Mouse (Mus musculus) embryo, embryonic 10.5 days (tissue): ENCODE measurements around the gene Kcnk6.
A peak's percentile ranks its signal among the peaks of the same experiment; 100 is the strongest.
"Not testable (repeated sequence)": the region's sequence is repeated elsewhere in the genome, so short reads cannot be mapped to it uniquely, and the experiment has no call there.

ENCODE experiments used
- DNase-seq: peaks from one replicate; pipeline ENCODE4 v3.0.0-alpha.2; 2015; ENCODE audit warnings: low spot score

Kcnk6 gene

GRCm38 (mm10) chr7:29246619-29247313 lies 14.5 kb upstream of the Kcnk6 start:
- DNase-seq: no peak

- no peak for DNase-seq
Measured at GRCm38 (mm10) chr7:29246015-29246414, 13.7 kb upstream of the Kcnk6 start.

GRCm38 (mm10) chr7:29244732-29245416 lies 12.6 kb upstream of the Kcnk6 start:
- DNase-seq: no peak

DNA sequence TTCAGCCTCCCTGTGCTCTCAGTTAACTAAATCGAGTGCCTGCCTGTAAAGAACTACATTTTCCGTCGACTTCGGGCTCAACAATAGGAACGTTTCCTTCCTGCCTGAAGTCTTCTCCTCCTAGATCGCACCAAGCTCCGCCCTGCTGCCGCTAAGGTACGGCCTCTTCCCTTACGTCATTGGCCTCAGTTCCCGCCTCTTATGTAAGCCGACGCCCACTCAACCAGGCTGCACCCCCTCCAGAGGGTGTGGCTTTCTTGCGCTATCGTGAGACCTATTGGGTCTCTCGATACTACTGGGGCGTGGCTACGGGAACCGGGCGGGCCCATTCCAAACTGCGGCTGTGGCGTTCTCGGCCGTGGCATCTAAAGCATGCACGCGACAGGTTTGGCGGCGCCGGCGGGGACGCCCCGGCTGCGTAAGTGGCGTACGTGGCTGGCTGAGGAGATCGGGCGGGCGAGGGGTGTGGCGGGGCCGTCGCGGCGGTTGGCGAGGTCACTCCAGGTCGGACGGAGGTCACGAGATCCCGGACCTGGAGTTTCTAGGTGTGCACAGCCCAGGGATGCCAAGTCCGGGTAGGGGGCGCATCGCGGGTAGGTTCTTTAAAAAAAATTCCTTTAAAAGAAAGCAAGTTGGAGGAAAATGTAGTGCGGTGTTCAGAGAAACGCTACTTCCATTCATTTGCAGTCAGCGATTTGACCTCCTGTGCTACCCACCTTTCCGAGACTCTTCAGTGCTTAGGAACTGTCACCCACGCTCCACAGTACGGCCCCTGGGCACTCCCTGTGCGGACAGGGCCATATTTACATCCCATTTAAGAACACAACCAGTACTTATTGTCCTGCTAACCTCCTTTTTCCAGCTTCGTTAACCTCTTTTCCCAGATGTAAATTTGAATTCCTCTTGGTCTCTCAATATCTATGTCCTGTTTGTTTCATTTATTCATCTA lies 6.0 kb upstream of the Kcnk6 start, which contains the start of gene Yif1b:
Gene Yif1b (plus strand): TSS at position 311 of the 949 bp plus-strand sequence.
- peak; percentile 100 for DNase-seq

- DNase-seq: not testable (repeated sequence)
Measured at GRCm38 (mm10) chr7:29237596-29237995, 5.3 kb upstream of the Kcnk6 start.

DNA sequence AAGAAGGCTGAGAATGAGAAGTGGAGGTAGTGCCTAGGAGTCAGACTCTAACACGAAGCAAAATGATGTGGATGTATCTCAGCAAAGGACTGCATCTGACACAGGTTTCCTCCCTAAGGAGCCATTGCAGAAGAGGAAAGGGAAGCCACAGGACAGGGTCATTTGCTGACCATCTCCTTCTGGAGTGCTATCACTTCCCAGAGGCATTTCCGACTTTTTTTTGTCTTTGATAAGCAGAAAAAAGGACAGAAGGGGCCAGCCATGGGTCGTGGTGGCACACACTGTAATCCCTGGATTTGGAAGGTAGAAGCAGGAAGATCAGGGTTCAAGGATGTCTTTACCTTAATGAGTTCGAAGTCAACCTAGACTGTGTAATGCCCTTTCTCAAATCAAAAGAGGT lies 4.3 kb upstream of the Kcnk6 start:
- DNase-seq: no peak

GRCm38 (mm10) chr7:29234661-29235060 lies 2.3 kb upstream of the Kcnk6 start:
- DNase-seq: no peak

DNA sequence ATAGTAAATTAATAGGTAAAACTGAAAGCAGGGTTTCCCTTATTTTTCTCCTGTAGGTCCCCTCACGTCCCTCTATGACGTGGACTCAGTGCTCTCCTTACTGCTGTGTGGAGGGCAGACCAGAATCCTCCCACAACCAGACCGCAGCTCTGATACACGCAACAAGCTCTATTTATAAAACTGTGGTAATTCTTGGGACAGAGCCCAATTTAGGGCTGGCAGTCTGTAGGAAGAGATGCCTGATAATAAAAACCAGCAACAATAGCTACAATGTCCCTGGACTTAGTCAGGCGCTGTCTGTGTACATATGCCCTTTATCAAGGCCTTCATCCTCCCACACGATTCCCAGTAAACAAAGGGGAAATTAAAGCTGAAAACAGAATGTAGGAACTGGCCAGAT lies 1.4 kb upstream of the Kcnk6 start:
- no peak for DNase-seq

DNA sequence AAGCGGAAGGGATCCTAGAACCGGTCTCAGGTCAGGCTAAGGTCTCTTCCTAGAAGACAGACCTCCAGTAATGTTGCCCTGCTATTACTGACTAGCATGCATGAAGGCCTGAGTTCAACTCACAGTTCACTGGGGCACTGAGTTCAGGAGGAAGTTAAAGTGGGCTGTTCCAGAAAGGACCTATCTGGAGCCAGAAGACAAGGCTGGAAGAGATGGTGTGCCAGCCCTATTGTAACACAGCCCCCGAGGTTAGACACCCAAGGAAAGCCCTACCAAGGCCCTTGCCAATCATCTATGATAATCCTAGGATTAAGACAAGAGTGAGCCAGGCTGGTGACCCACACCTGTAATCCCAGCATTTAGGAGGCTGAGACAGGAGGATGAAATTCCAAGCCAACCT lies 798 bp downstream of the Kcnk6 start:
- no peak for DNase-seq

- no peak for DNase-seq
Measured at GRCm38 (mm10) chr7:29230560-29230959, 1.8 kb downstream of the Kcnk6 start.

- DNase-seq: no peak
Measured at GRCm38 (mm10) chr7:29228202-29228601, 4.1 kb downstream of the Kcnk6 start.

- DNase-seq: no peak
Measured at GRCm38 (mm10) chr7:29225520-29225919, 6.8 kb downstream of the Kcnk6 start.

DNA sequence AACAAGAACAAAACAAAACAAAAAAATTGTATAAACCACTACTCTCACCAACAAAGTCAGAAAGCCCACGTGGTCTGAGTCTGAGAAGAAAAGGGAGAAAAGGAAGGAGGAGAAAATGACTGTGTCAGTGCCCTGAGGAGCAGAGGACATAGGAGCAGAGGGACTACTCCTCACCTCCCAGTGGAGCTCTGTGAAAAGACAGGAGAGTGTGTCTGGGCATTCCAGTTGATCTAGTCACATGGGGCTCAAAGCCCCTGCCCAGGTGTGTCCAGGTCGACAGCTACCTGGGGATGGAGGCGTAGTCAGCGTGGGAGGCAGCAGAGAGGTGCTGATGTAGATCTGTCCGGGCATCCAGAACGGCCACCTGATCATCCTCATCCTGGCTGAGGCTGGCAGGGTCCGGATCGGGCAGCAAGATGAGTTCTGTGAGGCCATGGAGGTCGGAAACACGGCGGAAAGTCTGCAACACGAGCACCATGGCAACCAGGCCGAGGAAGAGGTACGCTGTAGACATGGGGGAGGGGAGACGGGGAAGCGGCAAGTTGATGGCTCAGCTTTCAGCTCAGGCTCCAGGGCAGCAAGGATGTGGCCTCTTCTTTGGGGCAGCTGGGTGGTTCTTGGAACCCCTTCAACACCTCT lies 7.4 kb downstream of the Kcnk6 start:
- peak; percentile 77 for DNase-seq

DNA sequence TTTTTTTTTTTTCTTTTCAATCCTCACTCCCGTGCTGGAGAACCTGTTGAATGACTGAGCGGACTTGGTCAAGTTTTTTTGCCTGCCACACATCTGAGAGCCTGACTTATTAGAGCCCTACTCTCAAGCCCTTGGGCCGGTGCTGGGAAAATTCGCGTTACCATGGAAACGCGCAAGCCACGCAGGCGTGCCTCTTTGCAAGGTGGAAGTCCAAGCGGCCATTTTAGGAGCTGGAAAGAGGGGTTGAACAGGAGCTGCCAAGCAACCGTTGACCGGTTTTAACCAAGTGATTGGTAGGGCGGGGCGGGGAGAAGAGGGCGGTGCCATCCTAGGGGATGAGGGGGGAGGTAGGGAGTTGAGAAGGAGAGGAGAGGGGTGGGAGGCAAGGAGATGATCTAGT lies 17.5 kb downstream of the Kcnk6 start:
- no peak for DNase-seq

DNA sequence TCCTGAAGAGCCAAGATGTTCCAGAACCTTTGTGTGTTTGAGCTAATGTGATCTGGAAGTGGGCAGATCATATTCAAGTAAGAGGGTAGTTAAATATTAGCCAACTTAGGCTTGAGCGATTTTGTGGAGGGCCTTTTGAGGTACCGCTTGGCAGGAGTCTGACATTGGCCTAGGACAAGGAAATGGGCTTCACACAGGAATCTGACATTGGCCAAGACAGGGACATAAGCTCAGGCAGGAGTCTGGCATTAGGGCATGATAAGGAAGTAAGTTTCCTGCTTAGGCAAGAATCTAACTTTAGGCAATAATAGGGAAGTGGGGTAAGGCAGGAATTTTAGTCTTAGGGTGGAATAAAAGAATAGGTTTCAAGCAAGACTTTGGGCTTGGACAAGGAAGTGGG lies 18.1 kb downstream of the Kcnk6 start:
- no peak for DNase-seq

DNA sequence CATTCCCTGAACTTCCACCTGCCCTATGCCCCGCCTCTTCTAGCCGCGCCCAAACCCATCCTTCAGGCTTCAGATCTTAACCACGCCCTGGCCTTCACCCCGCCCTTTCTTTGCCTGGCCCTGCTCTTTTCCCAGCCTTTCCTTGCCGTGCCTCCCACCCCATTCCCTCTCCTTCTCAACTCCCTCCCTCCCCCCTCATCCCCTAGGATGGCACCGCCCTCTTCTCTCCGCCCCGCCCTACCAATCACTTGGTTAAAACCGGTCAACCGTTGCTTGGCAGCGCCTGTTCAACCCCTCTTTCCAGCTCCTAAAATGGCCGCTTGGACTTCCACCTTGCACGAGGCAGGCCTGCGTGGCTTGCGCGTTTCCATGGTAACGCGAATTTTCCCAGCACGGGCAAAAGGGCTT lies 18.6 kb downstream of the Kcnk6 start, which contains the start of gene Catsperg1:
Gene Catsperg1 (minus strand): TSS at position 361 of the 408 bp plus-strand sequence.
- peak; percentile 87 for DNase-seq

- not testable (repeated sequence) for DNase-seq
Measured at GRCm38 (mm10) chr7:29212775-29213560, 19.3 kb downstream of the Kcnk6 start.

- DNase-seq: no peak
Measured at GRCm38 (mm10) chr7:29212199-29212765, 20.0 kb downstream of the Kcnk6 start.

DNA sequence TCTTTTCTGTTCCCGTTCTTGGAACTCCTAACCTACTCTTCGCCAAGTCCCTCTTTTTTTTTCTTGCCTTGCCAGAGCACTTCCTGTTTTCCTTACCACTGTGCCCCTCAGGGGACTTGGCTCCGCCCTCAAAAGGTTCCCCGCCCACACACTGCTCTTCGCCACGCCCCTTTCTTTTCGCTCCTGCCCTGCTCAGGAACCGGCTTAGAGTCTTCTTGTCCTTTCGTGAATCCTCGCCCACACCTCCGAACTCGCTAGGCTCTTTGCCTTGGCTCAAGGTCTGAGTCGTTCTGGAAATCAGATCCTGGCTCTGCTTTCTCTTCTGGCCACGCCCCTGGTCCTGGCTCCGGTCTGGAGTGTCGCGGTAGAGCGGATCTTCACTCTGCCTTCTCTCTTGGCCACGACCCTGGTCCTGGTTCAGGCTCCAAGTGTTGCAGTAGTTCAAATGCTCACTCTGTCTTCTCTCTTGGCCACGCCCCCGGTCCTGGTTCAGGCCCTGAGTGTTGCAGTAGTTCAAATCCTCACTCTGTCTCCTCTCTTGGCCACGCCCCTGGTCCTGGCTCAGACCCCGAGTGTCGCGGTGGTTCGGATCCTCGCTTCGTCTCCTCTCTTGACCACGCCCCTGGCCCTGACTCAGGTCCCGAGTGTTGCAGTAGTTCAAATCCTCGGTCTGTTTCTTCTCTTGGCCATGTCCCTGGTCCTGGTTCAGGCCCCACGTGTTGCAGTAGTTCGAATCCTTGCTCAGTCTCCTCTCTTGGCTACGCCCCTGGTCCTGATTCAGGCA lies 20.7 kb downstream of the Kcnk6 start:
- DNase-seq: peak; percentile 88

DNA sequence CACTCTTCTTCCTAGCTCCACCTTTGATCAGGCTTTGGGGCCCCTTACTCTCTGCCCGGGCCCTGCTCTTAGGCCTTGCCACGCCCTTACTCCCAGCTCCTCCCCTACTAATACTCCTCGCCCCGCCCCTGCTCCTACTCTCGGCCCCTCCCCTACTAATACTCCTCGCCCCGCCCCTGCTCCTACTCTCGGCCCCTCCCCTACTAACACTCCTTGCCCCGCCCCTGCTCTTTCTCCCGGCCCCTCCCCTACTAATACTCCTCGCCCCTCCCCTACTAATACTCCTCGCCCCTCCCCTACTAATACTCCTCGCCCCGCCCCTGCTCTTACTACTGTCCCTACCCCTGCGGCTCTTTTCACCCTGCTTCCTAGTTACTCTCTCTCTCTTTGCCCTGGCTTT lies 21.3 kb downstream of the Kcnk6 start:
- not testable (repeated sequence) for DNase-seq
